Mouse (Mus musculus) lung, postnatal 0 days (tissue): ENCODE results near the gene Dnajc6.

Source experiments
- CTCF ChIP-seq: IDR thresholded peaks from 2 replicates; pipeline ENCODE4 v1.5.1; 2016; ENCODE audit warnings: antibody characterized with exemption, mild to moderate bottlenecking
- EP300 ChIP-seq: IDR thresholded peaks from 2 replicates; pipeline ENCODE4 v1.6.1; 2016; ENCODE audit warnings: antibody characterized with exemption, mild to moderate bottlenecking, control low read depth

DNA sequence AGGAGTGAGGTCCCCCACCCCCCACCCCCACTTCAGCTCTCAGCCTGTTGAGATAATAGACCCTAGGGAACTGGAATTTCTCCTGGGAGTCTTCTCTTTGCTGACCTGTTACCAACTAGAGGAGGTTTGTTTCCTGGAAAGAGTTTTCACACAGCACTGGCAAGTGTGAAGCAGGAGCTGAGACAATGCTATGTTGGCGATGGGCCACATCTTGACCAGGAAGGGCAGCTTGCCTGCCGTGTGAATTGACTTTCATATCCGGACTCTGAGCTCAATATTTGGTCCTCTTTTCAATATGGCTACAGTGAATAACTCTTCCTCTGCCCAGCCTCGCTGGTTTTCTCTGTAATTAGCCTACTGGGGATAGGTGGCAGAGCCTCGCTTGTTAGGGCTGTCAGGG lies 172.7 kb downstream of the Dnajc6 start:
- TF ChIP-seq EP300 (no peak), CTCF (no peak)
